Mouse (Mus musculus) layer of hippocampus, adult 11-12 months (tissue): ENCODE data around the gene Nipsnap1.
A peak's percentile ranks its signal among the peaks of the same experiment; 100 is the strongest.

Experiments used
- DNase-seq: peaks from one replicate; pipeline ENCODE4 v3.0.0; 2022; ENCODE audit warnings: low spot score

Gene Nipsnap1

DNA sequence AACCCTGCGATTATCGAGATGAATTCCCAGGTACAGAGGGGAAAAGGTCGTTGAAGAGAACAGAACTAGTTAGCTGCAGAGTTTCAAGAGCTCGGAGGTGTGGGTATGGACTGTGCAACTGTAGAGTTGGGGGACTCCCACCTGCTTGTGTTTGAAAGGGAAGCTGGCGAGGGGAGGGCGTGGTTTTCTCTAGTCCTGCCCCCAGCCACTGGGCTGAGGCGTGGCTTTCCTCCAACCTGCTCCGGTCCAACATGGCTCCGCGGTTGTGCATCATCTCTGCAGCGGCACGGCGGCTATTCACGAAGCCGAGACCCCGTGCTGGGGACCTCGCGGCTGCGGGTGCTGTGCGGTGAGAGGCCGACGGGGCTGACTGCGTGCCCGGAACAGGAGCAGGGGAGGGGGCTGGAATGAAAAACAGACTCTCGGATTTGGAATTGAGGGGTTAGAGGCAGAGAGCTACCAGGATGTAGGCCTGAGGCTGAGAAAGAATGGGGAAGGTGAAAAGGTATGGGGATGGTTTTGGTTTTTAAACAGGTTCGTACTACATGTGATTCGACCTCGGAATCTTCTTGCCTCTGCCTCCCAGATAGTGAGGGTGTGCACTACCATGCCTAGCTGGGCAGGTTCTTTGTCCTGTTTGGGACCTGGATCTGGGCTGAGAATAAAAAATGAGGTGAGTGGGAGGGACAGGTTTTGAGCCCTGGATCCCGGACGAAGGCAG is at the start of gene Nipsnap1:
Gene Nipsnap1, plus strand, starts transcription at position 197 of the 721 bp plus-strand sequence.
- peak; percentile 83 for DNase-seq

DNA sequence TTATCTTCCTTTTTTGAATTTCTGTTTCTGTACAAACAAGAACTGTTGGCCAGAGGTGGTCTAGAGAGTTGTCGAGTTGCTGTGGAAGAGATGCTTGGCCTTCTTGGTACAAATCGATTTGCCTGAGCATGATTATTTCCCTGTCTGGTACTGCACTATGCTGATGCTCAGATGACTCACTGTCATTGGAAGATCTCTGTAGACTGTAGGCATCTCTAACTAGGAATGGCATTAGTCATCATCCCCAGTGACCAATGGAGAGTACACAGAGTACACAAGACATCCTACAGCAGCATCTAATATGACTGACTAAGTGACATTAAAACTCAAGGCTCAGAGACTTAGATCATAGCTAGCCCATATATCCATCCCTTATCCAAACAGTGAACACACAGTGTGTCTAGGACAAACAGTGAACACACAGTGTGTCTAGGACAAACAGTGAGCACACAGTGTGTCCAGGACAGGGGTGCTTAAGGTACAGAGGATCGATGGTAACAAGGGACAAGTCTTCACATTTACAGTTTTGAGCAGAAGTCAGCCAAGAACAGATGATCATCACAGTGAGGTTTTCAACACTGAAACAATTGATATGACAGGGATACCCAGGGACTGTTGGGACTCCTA is 47.5 kb upstream of the Nipsnap1 start:
- no peak for DNase-seq

DNA sequence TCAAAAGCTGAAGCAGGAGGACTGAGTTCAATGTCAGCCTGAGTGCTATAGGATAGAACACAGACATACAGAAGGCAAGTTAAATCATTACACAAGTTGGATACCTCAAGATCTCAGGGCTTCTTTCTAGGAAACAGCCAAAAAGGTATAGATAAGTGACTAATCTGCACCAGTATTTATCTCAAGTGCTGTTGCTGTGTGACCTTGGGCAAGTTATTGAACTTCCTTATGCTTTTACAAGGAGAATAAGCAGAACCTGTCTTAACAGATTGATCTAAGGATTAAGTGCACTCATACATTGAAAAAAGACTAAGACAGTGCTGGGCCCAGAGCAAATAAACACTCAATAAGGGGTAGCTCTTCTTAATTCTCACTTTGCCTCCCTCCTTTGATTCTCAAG is 46.4 kb upstream of the Nipsnap1 start:
- no peak for DNase-seq

DNA sequence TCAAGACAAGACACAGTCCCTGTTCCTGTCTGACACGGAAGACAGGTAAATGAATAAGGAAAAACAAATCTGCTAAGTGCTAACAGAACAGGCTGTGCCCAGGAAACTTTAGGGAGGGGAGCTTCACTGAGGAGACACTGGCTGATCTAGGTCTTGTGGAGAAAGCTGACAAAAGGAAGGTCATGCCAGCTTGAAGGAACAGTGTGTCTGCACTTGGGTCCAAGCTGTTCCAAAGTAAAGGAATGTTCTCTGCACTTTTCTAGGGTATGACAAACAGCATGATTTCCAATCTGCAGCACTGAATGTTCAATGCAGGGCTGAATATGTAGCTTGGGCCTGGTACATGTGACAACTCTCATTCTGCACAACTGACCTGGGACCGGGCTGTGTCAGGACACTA is 45.8 kb upstream of the Nipsnap1 start:
- no peak for DNase-seq

DNA sequence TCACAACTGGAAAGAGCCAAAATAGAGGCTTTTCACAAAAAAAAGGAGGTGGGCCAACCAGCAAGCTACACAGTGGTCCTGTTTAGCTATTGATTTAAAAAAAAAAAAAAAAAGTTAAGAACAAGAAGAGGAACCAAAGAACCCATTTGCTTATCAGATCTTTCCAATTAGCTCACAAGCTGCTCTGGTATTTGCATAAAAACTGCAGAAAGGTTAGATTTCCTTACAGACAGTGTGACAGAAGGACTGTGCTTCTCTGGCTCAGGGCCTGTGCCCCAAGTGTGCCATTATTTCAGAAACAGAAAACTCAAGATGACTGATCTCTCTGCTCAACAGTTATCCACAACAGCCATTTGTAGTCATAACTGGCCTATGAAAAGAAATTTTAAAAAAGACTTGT is 42.7 kb upstream of the Nipsnap1 start:
- DNase-seq, result no peak

DNA sequence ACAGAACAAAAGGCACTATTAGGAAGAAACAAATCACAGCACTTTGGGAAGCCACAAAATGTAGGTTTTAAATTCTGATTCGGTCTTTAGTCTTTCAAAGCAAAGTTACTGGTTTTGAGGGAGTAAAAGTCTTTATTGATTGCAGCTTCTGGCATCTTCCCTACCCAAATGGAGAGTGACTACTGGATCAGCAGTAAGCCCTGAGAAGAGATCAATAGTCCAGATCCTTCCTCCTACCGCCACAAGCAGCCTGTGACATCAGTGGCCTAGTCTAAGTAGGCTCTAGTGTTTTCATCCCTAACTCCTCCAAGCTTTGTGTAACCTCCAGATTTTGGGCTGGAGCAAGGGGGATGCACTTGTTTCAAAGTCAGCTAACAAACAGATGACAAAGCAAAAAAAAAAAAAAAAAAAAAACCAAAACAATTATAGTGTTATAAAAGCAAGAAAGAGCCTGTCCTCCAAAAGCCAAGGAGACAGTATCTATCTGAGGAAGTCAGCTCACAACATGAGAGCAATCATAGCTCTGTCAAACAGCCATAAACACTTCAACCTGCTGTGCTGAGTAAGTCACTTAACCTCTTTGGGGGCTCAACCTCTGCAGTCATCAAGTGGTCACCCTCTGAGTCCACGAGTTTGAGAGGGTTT is 40.3 kb upstream of the Nipsnap1 start:
- no peak for DNase-seq

DNA sequence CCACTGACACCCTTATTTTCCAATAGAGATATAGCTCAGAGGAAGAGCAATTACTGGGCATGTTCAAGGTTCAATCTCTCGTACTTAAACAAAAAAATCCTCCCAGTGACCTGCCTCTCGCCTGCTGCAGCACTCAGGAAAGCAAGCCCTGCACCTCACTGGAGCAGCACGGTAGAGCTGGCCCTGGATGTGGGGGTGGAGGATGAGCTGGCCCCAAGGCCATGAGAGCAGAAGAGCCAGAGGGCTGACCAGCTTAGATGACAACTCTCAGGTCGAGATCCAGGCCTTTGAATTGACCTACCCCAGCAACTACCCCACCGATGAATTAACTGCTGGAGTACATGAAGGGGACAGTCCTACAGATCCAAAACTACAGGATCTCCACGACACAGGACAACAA is 38.3 kb upstream of the Nipsnap1 start:
- no peak for DNase-seq

DNA sequence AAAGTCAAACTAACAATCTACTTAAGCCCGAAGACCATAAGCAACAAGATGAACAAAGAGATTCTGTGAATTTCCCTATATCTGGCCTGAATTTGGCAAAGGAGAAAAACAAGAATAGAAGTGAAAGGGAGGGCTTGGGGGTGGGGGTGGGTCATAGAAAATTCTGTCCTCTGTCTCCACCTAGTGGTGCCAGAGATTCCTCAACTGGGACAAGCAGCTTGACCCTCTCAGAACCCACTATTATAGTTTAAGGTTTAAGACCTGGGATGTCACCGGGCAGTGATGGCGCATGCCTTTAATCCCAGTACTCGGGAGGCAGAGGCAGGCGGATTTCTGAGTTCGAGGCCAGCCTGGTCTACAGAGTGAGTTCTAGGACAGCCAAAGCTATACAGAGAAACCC is 37.0 kb upstream of the Nipsnap1 start:
- DNase-seq, result peak; percentile 53

DNA sequence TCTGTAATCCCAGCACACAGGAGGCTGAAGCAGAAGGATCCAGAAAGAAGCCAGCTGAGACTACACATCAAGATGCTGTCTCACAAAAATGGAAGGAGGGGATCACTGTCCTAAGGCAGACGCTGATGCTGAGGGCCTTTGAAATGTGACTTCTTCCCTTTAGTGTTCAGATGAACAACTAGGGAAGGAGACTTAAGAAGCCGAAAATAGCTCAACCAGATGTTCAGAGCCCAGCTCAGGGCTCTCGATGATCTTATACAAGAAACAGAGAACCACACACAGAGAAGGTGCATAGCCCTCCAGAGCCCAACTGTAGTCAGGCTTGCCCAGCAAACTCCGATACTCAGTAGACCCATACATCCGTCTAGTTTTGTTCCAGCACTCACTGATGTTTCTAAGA is 36.4 kb upstream of the Nipsnap1 start:
- no peak for DNase-seq

DNA sequence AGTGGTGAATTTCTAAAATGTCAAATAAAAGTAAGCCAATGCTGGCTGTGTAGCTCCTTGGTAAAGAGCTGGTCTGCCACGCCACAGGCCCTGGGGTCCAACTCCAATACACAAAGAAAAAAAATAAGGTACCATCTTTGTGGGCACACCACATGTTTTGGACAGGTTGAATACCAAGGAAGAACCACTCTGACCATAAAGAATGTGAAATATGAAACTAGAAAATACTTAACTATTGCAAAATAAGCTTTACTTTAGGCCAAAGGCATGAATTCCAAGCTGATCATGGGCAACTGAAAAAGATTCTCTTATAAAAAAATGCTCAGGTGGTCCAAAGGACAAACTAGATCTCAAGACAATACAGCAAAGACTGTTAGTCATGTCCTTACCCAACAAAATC is 35.5 kb upstream of the Nipsnap1 start:
- no peak for DNase-seq

DNA sequence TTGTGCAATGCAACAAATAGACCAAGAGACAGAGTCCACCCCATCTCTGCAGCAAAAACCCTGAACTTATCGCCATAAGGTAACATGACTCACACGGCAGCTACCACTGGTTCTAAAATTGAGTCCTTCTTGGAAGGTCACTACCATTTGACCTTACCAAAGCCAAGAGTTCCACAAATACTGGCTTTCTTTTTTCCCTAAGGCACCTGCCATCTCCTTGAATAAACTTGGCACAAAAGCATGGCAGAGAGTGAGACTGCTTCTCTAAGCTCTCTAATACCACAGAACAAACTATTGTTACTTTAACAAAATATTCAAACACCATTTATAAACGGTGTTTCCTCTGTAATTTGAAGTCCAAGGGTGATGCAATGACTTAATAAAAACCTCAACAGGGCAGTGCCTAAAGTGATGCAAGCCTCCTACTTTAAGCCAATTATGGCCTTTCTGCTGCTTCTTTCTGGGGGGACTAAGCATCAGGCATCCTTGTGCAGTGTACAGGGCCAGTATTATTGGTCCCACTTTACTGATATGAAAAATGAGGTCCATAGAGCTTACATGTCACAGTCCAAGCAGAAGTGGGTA is 32.7 kb upstream of the Nipsnap1 start:
- DNase-seq, result no peak

DNA sequence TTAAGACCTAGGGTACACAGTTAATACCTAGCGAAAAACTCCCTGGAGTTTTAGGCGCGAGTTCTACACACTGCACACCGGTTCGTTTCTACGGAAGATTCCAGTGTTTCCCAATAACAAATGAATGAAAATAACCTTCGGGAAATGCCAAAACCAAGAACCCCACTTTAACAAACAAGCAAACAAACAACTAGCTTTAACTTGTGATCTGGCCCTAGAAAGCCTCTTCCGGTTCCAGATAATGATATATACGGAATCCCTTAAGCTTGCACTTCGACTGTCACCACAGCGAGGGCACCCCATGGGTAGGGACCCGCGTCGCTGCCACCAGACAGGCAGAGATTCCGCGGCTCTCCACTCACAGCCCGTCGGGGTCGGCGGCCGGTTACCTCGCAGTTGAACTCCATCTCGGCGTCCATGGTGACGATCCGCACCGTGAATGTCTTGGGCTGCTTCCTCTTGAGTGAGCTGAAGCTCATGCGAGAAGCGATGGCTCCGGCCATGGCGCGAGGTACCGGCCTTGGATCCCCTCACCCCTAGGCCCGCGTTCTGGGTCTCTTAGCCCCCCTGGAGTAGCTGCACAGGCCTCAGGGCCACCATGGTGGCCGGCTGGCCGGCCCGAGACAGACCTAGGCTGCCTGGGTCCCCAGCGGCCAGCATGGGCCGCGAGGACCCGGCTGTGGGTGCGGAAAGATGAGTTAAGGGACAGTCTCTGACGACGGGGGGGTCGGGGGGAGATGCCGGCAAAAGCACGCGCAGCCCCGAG is 25.1 kb upstream of the Nipsnap1 start:
- DNase-seq, result peak; percentile 51

DNA sequence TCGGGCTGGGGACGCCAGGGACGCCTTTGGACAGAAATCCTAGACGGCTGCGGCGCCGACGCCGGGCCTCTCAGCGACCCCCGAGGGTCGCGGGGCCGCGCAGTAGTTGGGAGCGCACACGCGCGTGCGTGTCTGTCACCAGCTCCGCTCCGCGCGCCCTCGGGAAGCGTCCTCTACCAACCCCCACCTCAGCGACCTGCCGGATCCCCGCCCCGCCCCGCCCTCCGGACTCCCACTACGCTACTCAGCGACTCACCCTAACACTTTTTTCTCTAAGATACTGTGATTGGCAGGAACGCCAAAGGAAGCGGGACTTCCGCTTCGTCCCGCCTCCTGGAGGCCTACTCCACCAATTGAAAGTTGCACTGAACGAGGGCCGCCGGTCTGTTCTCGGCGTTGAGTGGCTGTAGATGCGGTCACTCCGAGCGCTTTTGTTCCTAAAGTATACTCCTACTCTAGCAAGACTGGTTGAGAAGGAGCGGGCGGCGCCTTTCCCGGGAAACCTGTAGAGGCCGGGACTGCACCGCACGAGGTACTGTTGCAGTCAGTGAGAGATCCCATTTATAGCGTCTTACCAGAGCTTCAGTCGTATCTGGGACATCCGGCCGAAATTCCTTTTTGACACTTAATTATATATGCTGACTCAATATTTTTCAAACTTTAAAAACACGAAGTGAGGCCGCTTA is 24.4 kb upstream of the Nipsnap1 start, which contains the start of gene Nf2:
Gene Nf2, minus strand, starts transcription at position 279 of the 686 bp plus-strand sequence.
- DNase-seq, result peak; percentile 99

DNA sequence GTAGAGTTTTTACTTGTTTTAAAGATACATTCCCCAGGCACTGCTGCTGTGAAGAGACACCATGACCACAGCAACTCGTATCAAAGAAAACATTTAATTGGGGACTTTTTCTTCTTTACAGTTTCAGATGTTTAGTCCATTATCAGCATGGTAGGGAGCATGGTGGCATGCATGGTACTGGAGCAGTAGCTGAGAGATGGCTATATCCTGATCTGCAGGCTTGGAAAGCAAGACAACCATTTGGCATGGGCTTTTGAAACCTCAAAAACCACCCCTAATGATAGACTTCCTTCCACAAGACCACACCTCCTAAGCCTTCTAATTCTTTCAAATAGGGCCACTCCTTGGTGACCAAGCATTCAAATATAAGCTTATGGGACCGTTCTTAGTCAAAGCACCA is 23.3 kb upstream of the Nipsnap1 start:
- DNase-seq, result no peak

DNA sequence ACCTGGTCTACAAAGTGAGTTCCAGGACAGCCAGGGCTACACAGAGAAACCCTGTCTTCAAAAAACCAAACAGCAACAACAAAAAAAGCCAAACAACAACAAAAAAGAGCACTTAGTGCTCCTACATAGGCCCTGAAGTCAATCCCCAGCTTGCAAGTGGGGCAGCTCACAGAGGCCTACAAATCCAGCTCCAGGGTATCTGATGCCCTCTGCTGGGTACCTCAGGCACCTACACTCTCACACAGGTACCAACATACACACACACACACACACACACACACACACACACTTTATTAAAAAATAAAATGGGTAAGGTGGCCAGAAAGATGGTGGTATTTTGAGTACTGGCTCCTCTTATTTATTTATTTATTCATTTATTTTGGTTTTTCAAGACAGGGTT is 20.7 kb upstream of the Nipsnap1 start:
- DNase-seq, result no peak

DNA sequence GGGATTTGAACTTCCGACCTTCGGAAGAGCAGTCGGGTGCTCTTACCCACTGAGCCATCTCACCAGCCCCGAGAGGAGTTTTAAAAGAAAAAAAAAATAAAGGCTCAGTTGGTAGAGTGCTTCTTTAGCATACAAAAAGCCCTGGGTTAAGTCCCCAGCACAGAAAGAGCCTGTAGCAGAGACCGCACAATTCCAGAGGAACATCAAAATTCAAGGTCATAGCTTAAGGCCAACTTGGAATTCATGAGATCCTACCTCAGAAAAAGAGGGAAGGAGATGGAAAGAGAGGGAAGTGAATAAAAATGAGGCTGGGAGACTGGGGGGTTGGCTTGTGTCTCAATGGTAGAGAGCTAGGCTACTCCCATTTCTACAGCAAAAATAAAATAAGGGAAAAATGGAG is 19.6 kb upstream of the Nipsnap1 start:
- DNase-seq, result no peak

DNA sequence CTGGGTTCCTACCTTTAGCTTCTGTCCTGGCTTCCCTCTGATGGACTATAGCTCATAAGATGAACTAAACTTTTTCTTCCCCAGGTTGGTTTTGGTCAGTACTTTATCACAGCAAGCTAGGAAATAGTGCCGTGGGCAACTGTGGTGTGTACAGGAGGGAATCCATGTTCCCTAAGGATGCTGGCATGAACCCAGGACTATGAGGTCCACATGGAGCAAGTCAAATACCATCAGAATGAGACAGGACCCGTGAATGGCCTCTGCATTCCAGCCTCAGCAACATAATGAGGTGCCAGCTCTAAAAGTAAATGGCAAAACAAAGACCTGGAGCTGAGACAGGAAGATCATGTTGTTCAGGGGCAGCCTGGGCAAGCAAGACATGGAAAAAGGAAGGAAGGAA is 15.3 kb upstream of the Nipsnap1 start:
- DNase-seq, result no peak

DNA sequence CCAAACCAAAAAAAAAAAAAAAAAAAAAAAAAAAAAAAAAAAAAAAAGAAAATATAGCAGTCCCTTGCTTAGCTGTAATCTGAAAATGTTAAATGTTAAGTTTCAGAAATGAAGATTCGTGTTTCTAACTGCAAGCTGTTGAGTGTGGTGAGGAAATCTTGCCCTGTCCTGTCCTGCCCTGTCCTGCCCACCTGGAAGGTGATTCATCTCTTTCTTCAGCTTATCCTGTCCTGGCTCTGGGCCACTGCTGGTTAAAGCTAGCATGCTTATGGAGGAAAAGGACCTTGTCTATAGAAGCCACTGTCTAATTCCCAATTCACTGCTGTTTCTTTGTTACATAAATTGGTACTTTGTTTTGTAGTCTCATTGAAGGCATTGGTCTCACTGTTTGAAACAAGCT is 12.8 kb upstream of the Nipsnap1 start:
- DNase-seq, result no peak

DNA sequence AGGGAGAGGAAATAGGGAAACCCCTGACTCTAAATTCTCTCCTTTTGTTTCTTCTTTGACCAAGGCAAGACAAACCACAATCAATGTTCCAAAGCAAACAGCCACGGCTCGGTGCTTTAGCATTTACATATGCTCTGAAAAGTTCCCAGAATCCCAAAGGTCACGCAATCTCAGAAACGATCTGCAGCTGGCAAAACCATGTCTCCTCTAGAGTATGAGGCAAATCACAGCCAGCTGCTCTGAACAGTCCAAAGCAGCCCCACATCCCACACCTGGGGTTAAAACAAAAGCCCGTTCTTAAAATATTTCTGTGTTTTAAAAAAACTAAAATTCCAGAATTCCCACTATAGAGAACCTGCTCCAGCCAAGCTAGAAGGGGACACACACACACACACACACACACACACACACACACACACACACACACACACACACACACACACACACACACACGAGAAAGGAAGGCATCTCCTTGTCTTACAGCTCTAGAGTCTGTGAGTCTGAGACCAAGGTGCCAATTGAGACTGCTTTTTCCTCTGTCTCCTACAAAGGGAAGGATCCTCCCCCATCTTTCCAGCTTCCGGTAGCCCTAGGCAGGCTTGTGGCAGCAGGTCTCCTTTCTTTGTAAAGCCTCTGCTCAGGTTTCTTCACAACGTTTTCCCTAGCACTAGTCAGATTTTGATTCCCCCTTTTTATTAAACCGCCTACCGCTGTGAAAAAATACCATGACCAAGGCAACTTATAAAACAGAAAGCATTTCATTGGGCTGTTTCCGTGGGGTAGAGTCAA is 11.7 kb upstream of the Nipsnap1 start:
- no peak for DNase-seq

DNA sequence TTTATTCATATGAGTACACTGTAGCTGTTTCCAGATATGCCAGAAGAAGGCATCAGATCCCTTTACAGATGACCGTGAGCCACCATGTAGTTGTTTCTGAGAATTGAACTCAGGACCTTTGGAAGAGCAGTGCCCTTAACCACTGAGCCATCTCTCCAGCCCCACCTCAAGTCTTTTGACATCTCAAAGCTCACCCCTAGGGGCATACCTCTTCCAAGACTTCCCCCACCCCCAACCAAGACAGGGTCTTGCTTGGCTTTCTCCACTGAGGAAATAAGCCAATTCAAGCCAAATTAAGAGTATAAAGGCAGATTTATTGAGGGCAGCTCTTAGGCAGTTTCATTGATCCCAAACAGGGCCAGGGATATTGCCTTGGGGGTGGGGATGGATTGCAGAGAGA is 11.0 kb upstream of the Nipsnap1 start:
- DNase-seq, result no peak
